Mouse (Mus musculus): ENCODE measurements around the gene Ndufaf8. TPM values are rescaled to one million over a fixed set of nuclear protein-coding genes. Genes with fewer than 3 reads are reported as not detected.
A peak's percentile ranks its signal among the peaks of the same experiment; 100 is the strongest.

The Ndufaf8 gene
- polyA plus RNA-seq, 1 experiment, result 56.7 TPM

DNA sequence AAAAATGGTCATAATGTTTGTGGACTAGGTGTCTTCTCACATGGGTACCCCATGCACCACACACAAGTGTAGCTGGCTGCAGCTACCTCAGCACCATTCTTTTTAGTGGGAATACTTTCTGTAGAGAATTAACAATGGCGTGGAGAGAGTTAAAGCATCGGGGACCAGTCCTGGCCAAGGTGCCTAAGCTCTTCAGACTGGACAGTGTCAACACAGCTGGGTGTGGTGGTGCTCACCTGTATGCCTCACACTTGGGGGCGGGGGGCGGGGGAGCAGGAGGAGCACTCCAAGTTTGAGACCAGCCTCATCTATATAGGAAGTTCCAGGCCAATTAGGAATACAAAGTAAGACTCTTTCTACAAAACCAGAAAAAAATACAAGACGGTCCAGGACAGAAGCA, 35.4 kb downstream of the Ndufaf8 start:
- H3K36me3 ChIP-seq (ENCODE audit: control insufficient read depth, insufficient read depth), result peaks cover 17% of the 10 kb centered on the region
- no peak overlapping the region for H3K4me2 ChIP-seq (ENCODE audit: low read depth)
- no peak overlapping the region for H3ac ChIP-seq (ENCODE audit: control insufficient read depth, insufficient read length)
- TF ChIP-seq E2F4 (IDR thresholded peaks at IDR 0.05; ENCODE audit: insufficient read depth) (no peak), TCF12 (IDR thresholded peaks at IDR 0.05; ENCODE audit: insufficient read depth, poor library complexity, severe bottlenecking) (no peak), REST (IDR thresholded peaks at IDR 0.05; ENCODE audit: insufficient read depth, insufficient read length) (no peak), MAX (IDR thresholded peaks at IDR 0.05; ENCODE audit: low read depth) (no peak), SRF (IDR thresholded peaks at IDR 0.05; ENCODE audit: control insufficient read depth, insufficient read length, low read depth) (no peak), MYOG (IDR thresholded peaks at IDR 0.05; ENCODE audit: control insufficient read depth in 1 of 3, insufficient read depth in 1 of 3, insufficient read length in 2 of 3, low read depth in 2 of 3) (no peak), USF1 (IDR thresholded peaks at IDR 0.05; ENCODE audit: low read depth) (no peak), POLR2AphosphoS2 (IDR thresholded peaks at IDR 0.05; ENCODE audit: insufficient read length, low read depth) (no peak), TCF3 (IDR thresholded peaks at IDR 0.05; ENCODE audit: insufficient read length, low read depth) (no peak), CEBPB (IDR thresholded peaks at IDR 0.05; ENCODE audit: insufficient read depth, poor library complexity, severe bottlenecking) (no peak), MYOD1 (IDR thresholded peaks at IDR 0.05; ENCODE audit: control insufficient read depth in 1 of 3, insufficient read length in 2 of 3, low read depth in 2 of 3) (no peak), POLR2A (IDR thresholded peaks at IDR 0.05; ENCODE audit: insufficient read length, low read depth) (no peak)
- H3K27me3 ChIP-seq (ENCODE audit: control insufficient read depth, insufficient read depth, insufficient read length), result no peaks in the 10 kb centered on the region
- no peak overlapping the region for H3K4me3 ChIP-seq
- H3K79me2 ChIP-seq (ENCODE audit: control insufficient read depth, insufficient read depth), result peaks cover 3% of the 10 kb centered on the region

DNA sequence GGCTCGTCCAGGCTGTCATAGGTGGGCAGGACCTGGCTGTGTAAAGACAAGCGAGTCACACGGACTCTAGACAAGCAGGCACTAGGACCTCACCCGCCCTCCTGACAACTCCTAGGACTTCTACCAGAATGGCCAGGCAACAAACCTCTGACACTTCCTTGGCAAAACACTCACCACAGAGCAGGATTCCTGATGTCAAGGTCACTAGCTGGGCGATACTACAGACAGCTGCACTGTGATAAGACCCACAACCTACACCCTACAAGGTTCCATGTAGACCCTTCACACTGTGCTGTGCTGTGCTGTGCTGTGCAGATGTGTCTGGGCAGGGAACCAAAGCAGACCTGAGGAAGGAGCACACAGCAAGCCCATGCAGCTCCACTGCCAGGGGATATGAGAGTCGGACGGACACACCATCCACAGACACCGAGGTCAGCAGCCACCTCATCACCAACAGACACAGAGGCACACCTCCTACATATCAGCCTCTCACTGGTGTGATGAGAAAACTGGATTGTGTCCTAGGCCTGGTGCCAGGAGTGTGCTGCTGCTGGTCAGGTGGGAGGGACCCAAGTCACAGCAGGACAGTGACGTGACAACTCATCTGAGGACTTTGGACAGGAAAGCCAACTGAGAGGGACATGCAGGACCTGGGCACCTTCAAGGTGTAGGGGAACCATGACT, 36.3 kb downstream of the Ndufaf8 start:
- peaks cover 3% of the 10 kb centered on the region for H3K79me2 ChIP-seq (ENCODE audit: control insufficient read depth, insufficient read depth)
- H3K4me2 ChIP-seq (ENCODE audit: low read depth), result no peak overlapping the region
- H3K36me3 ChIP-seq (ENCODE audit: control insufficient read depth, insufficient read depth), result peaks cover 13% of the 10 kb centered on the region

DNA sequence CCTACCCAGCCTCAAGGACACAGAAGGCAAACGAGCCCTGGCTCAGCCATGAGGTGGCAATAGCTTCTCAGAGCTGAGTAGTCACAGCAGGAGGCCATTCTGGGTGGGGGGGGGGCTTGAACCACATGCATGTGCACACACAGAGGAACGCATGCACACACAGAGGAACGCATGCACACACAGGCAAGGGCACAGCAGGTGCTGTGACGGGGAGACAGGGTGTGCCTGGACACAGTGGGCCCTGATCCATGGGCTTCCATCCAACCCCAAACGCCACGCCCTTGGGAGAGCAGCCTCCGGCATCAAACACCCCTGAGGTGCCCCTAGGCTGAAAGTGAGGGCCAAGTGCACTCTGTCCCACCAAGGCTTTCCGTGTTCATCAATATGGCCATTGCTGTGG, 37.5 kb downstream of the Ndufaf8 start:
- Histone ChIP-seq H3K4me3 (no peak overlapping the region), H3K4me2 (ENCODE audit: low read depth) (no peak overlapping the region), H3K36me3 (ENCODE audit: control insufficient read depth, insufficient read depth) (peaks cover 10% of the 10 kb centered on the region), H3K27me3 (ENCODE audit: control insufficient read depth, insufficient read depth, insufficient read length) (no peaks in the 10 kb centered on the region), H3K79me2 (ENCODE audit: control insufficient read depth, insufficient read depth) (peaks cover 3% of the 10 kb centered on the region), H3ac (ENCODE audit: control insufficient read depth, insufficient read length) (no peak overlapping the region)
- TF ChIP-seq MYOG (IDR thresholded peaks at IDR 0.05; ENCODE audit: control insufficient read depth in 1 of 3, insufficient read depth in 1 of 3, insufficient read length in 2 of 3, low read depth in 2 of 3), result peak in 1 of 3 experiments; percentile 62
- TF ChIP-seq REST (IDR thresholded peaks at IDR 0.05; ENCODE audit: insufficient read depth, insufficient read length), result no peak
- TF ChIP-seq MYOD1 (IDR thresholded peaks at IDR 0.05; ENCODE audit: control insufficient read depth in 1 of 3, insufficient read length in 2 of 3, low read depth in 2 of 3), result peak in 2 of 3 experiments; percentile 32 to 85

More for the DNA sequence above, 36.3 kb downstream of the Ndufaf8 start:
- TF ChIP-seq POLR2AphosphoS2 (IDR thresholded peaks at IDR 0.05; ENCODE audit: insufficient read length, low read depth) (no peak), TCF12 (IDR thresholded peaks at IDR 0.05; ENCODE audit: insufficient read depth, poor library complexity, severe bottlenecking) (no peak), USF1 (IDR thresholded peaks at IDR 0.05; ENCODE audit: low read depth) (no peak), TCF3 (IDR thresholded peaks at IDR 0.05; ENCODE audit: insufficient read length, low read depth) (no peak), SRF (IDR thresholded peaks at IDR 0.05; ENCODE audit: control insufficient read depth, insufficient read length, low read depth) (no peak), MYOD1 (IDR thresholded peaks at IDR 0.05; ENCODE audit: control insufficient read depth in 1 of 3, insufficient read length in 2 of 3, low read depth in 2 of 3) (no peak), REST (IDR thresholded peaks at IDR 0.05; ENCODE audit: insufficient read depth, insufficient read length) (no peak), MYOG (IDR thresholded peaks at IDR 0.05; ENCODE audit: control insufficient read depth in 1 of 3, insufficient read depth in 1 of 3, insufficient read length in 2 of 3, low read depth in 2 of 3) (no peak), CEBPB (IDR thresholded peaks at IDR 0.05; ENCODE audit: insufficient read depth, poor library complexity, severe bottlenecking) (no peak), E2F4 (IDR thresholded peaks at IDR 0.05; ENCODE audit: insufficient read depth) (no peak), POLR2A (IDR thresholded peaks at IDR 0.05; ENCODE audit: insufficient read length, low read depth) (no peak), MAX (IDR thresholded peaks at IDR 0.05; ENCODE audit: low read depth) (no peak)
- Histone ChIP-seq H3K27me3 (ENCODE audit: control insufficient read depth, insufficient read depth, insufficient read length) (no peaks in the 10 kb centered on the region), H3ac (ENCODE audit: control insufficient read depth, insufficient read length) (no peak overlapping the region), H3K4me3 (no peak overlapping the region)

DNA sequence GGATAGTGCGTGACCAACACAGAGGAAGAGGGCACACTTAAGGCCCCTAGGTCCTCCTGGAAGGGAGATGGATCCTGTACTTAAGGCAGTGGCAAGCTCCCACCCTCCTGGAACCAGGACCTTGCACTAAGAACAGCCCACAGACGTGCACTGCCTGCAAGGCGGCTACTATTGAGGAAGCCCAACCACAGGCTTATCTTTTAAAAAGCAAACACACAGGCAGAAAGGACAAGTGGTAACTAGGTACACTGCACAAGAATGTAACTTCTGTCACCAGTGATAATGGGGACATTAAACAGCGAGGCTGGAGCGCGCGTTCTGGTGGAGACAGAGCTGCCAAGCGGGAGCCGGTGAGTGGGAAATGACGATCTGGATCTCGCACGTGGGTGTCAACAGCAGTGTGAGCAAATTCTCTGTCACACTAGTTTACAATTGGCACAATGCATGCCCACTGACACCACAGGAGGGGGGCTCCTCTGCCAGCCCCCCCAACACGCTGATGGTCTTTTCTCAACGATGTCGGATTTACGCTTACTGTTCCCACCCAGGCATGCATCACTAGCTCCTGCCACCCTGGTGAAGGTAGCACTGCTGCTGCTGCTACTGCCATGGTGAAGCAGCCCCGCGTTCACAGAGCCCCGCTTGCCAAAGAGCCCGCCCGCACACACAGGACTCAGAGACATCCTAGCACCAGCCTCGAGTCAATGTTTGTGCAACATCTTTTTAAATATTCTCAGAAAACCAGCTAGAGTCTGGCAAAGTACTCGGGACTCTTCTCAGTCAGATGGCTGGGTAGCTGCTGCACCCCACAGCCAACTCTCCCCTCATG, 38.3 kb downstream of the Ndufaf8 start:
- peaks cover 3% of the 10 kb centered on the region for H3K36me3 ChIP-seq (ENCODE audit: control insufficient read depth, insufficient read depth)
- no peak overlapping the region for H3K4me2 ChIP-seq (ENCODE audit: low read depth)
- H3K79me2 ChIP-seq (ENCODE audit: control insufficient read depth, insufficient read depth), result peaks cover 3% of the 10 kb centered on the region
- H3ac ChIP-seq (ENCODE audit: control insufficient read depth, insufficient read length), result no peak overlapping the region
- H3K4me3 ChIP-seq, result no peak overlapping the region
- no peaks in the 10 kb centered on the region for H3K27me3 ChIP-seq (ENCODE audit: control insufficient read depth, insufficient read depth, insufficient read length)
- no peak for TF ChIP-seq POLR2AphosphoS2 (IDR thresholded peaks at IDR 0.05; ENCODE audit: insufficient read length, low read depth)
- no peak for TF ChIP-seq SRF (IDR thresholded peaks at IDR 0.05; ENCODE audit: control insufficient read depth, insufficient read length, low read depth)
- no peak for TF ChIP-seq MAX (IDR thresholded peaks at IDR 0.05; ENCODE audit: low read depth)
- TF ChIP-seq REST (IDR thresholded peaks at IDR 0.05; ENCODE audit: insufficient read depth, insufficient read length), result no peak
- TF ChIP-seq MYOD1 (IDR thresholded peaks at IDR 0.05; ENCODE audit: control insufficient read depth in 1 of 3, insufficient read length in 2 of 3, low read depth in 2 of 3), result no peak
- no peak for TF ChIP-seq POLR2A (IDR thresholded peaks at IDR 0.05; ENCODE audit: insufficient read length, low read depth)
- TF ChIP-seq TCF3 (IDR thresholded peaks at IDR 0.05; ENCODE audit: insufficient read length, low read depth), result no peak
- no peak for TF ChIP-seq USF1 (IDR thresholded peaks at IDR 0.05; ENCODE audit: low read depth)
- TF ChIP-seq TCF12 (IDR thresholded peaks at IDR 0.05; ENCODE audit: insufficient read depth, poor library complexity, severe bottlenecking), result no peak
- no peak for TF ChIP-seq E2F4 (IDR thresholded peaks at IDR 0.05; ENCODE audit: insufficient read depth)
- TF ChIP-seq MYOG (IDR thresholded peaks at IDR 0.05; ENCODE audit: control insufficient read depth in 1 of 3, insufficient read depth in 1 of 3, insufficient read length in 2 of 3, low read depth in 2 of 3), result no peak
- no peak for TF ChIP-seq CEBPB (IDR thresholded peaks at IDR 0.05; ENCODE audit: insufficient read depth, poor library complexity, severe bottlenecking)
